ENCODE assay signal across 27 mouse cellular contexts in genomic region chr5:115726581-115726980, GRCm38 (mm10). TPM values are rescaled to one million over a fixed set of nuclear protein-coding genes. Genes with fewer than 3 reads are reported as not detected.
DNase-seq lines count a peak whose midpoint lies in the region; ATAC-seq and TF ChIP-seq lines count a peak whose summit lies in the region.
"Had no signal": no experiment of that assay in that cellular context is flagged by ENCODE, and none has a peak within 500 bp of the region (broad histone marks: within the 10 kb centered on the region; RNA-seq: fewer than 3 reads in every experiment).

No protein-coding gene starts in this region.

- H3K36me3 ChIP-seq in ES-Bruce4 (ENCODE audit: control insufficient read depth, insufficient read depth, low read length, poor library complexity, severe bottlenecking), result 0 out of 2 replicates have a peak, but pooled peaks cover 3% of the 10 kb centered on the region
- H3K36me3 ChIP-seq in forebrain, embryonic 15.5 days, result no peaks in the 10 kb centered on the region
- H3K36me3 ChIP-seq: embryonic facial prominence, embryonic 12.5 days; heart, embryonic 12.5 days; kidney, embryonic 15.5 days; limb, embryonic 13.5 days; lung, embryonic 15.5 days; midbrain, embryonic 10.5 days; midbrain, embryonic 15.5 days had no signal

- no peak overlapping the region for H3K4me2 ChIP-seq in forebrain, embryonic 15.5 days (replicated peaks)
- H3K4me2 ChIP-seq: embryonic facial prominence, embryonic 12.5 days; heart, embryonic 12.5 days; kidney, embryonic 15.5 days; limb, embryonic 13.5 days; liver, embryonic 11.5 days; lung, embryonic 15.5 days; midbrain, embryonic 15.5 days; neural tube, embryonic 15.5 days had no signal

- no peak overlapping the region for H3K4me3 ChIP-seq in layer of hippocampus, adult 2 months
- no peak overlapping the region for H3K4me3 ChIP-seq in ES-Bruce4 (ENCODE audit: low read depth, low read length)
- H3K4me3 ChIP-seq in forebrain, embryonic 15.5 days, result no peak overlapping the region
- H3K4me3 ChIP-seq: embryonic facial prominence, embryonic 12.5 days; gastrocnemius, adult 2 months; heart, adult 2 months; heart, embryonic 12.5 days; kidney, embryonic 15.5 days; limb, embryonic 13.5 days; lung, embryonic 15.5 days; midbrain, embryonic 10.5 days; midbrain, embryonic 15.5 days; neural tube, embryonic 15.5 days had no signal

- no peak for TF ChIP-seq POLR2A in ES-Bruce4 (IDR thresholded peaks at IDR 0.05; ENCODE audit: insufficient read depth, low read length)

- no peaks in the 10 kb centered on the region for H3K27me3 ChIP-seq in ES-Bruce4 (ENCODE audit: control insufficient read depth, insufficient read depth, low read length, poor library complexity, severe bottlenecking)
- H3K27me3 ChIP-seq in forebrain, embryonic 15.5 days, result no peaks in the 10 kb centered on the region
- H3K27me3 ChIP-seq: midbrain, embryonic 15.5 days; neural tube, embryonic 15.5 days had no signal

- H3K4me1 ChIP-seq in ES-Bruce4 (ENCODE audit: control insufficient read depth, insufficient read depth, low read length), result no peaks in the 10 kb centered on the region
- H3K4me1 ChIP-seq in forebrain, embryonic 15.5 days, result peaks cover 24% of the 10 kb centered on the region

- no peak for ATAC-seq in forebrain, embryonic 15.5 days (replicated peaks)
- ATAC-seq: forebrain, embryonic 16.5 days; hindbrain, embryonic 16.5 days; midbrain, embryonic 15.5 days had no signal

- peak overlapping the region; percentile 68 for H3K27ac ChIP-seq in layer of hippocampus, adult 2 months
- H3K27ac ChIP-seq in ES-Bruce4 (ENCODE audit: insufficient read depth, low read length), result no peak overlapping the region
- H3K27ac ChIP-seq in forebrain, embryonic 15.5 days (replicated peaks), result no peak overlapping the region
- H3K27ac ChIP-seq: embryonic facial prominence, embryonic 12.5 days; gastrocnemius, adult 2 months; heart, adult 2 months; kidney, embryonic 15.5 days; limb, embryonic 13.5 days; lung, embryonic 15.5 days; midbrain, embryonic 10.5 days; midbrain, embryonic 15.5 days; neural tube, embryonic 15.5 days had no signal

- peak; percentile 40; the same call in 1 of the 2 replicates for TF ChIP-seq EP300 in ES-Bruce4 (IDR thresholded peaks at IDR 0.05; ENCODE audit: insufficient read depth, low read depth, low read length)

- DNase-seq in layer of hippocampus, adult 2 months (ENCODE audit: low spot score in 2 of 2), result peak in 1 of 2 experiments; percentile 25
- DNase-seq in layer of hippocampus, postnatal 25 days (ENCODE audit: extremely low spot score in 1 of 2, low spot score in 1 of 2), result no peak
- DNase-seq in A20 (ENCODE audit: low read depth, low spot score), result peak; percentile 31
- peak; percentile 36 for DNase-seq in thymus, postnatal 14 days
- DNase-seq in heart, postnatal 14 days, result no peak
- DNase-seq: adrenal gland, adult 8-10 months; B cell, adult 2 months; cerebellum, adult 8-10 months; embryo, embryonic 11 days; gastrocnemius, adult 2 months; gastrocnemius, postnatal 36 days; heart, adult 2 months; kidney, adult 18-20 months; kidney, postnatal 25 days had no signal

- TF ChIP-seq CTCF in layer of hippocampus, adult 2 months (conservative IDR thresholded peaks at IDR 0.05), result no peak
- no peak for TF ChIP-seq CTCF in ES-Bruce4 (IDR thresholded peaks at IDR 0.05; ENCODE audit: low read depth, low read length)

- no peaks in the 10 kb centered on the region for H3K9me3 ChIP-seq in ES-Bruce4 (replicated peaks; ENCODE audit: control insufficient read depth, insufficient read depth, low read length, poor library complexity, severe bottlenecking)
- H3K9me3 ChIP-seq in forebrain, embryonic 15.5 days, result no peaks in the 10 kb centered on the region
- H3K9me3 ChIP-seq: embryonic facial prominence, embryonic 12.5 days; heart, embryonic 12.5 days; kidney, embryonic 15.5 days; limb, embryonic 13.5 days; lung, embryonic 15.5 days; midbrain, embryonic 10.5 days; midbrain, embryonic 15.5 days; neural tube, embryonic 15.5 days had no signal

- WGBS in forebrain, embryonic 15.5 days, result 77% methylated on average over 8 of the region's 8 CpGs

- intact Hi-C loops in heart, postnatal 14 days (cut with DNase I), result no loop called here

- H3K9ac ChIP-seq in ES-Bruce4 (ENCODE audit: low read depth, poor library complexity, severe bottlenecking), result no peak overlapping the region
- H3K9ac ChIP-seq in forebrain, embryonic 15.5 days (replicated peaks), result no peak overlapping the region
- H3K9ac ChIP-seq: embryonic facial prominence, embryonic 12.5 days; heart, embryonic 12.5 days; kidney, embryonic 15.5 days; limb, embryonic 13.5 days; lung, embryonic 15.5 days; midbrain, embryonic 15.5 days; neural tube, embryonic 15.5 days had no signal

RNA-seq across cellular contexts. Expression of gene Bicdl1, which starts 4.8 kb away (rescaled TPM):
- 100 to 1,000 TPM; 123 to 125 TPM for total RNA-seq in layer of hippocampus, adult 2 months (2021)
- total RNA-seq in layer of hippocampus, postnatal 25 days (2021), result 100 to 1,000 TPM; 117 to 122 TPM
- polyA plus RNA-seq in ES-Bruce4 (2011; ENCODE audit: insufficient read depth, insufficient read length, low read depth, missing spikeins), result 32.3 and 34.0 TPM in 2 replicates
- 25.5 and 26.8 TPM in 2 replicates for polyA plus RNA-seq in forebrain, embryonic 15.5 days (2015; fragmentation: Nextera tagmentation; extraction: Ambion mirVana)
- 1 to 10 TPM; 8.2 to 8.5 TPM for total RNA-seq in heart, postnatal 14 days (2021)

Comparison
In these comparisons a context has a peak if more than half of its experiments do, and no peak if none do; other contexts are left out.
1. DNase-seq: peak in A20 (single experiment) and thymus, postnatal 14 days (single experiment); none in layer of hippocampus, postnatal 25 days (0 of 2) and heart, postnatal 14 days (0 of 2).
2. RNA of gene Bicdl1, which starts 4.8 kb away (total RNA-seq): 123 to 125 TPM in layer of hippocampus, adult 2 months and 117 to 122 TPM in layer of hippocampus, postnatal 25 days; 8.2 to 8.5 TPM in heart, postnatal 14 days; every median in the first group is over 10 times any median in the second.